Mouse (Mus musculus): ENCODE data around the gene Sgta.

GRCm38 (mm10) chr10:81080008-81080655, 20.2 kb upstream of the Sgta start:
- TF ChIP-seq POLR2A (IDR thresholded peaks at IDR 0.05; ENCODE audit: extremely low read depth, insufficient read depth, low read length), result no peak
- no peak for TF ChIP-seq CTCF (IDR thresholded peaks at IDR 0.05; ENCODE audit: low read depth, low read length)
